Mouse (Mus musculus): Measurements from ENCODE around the gene Cisd2.

GRCm38 (mm10) chr3:135397112-135397511, 26.6 kb downstream of the Cisd2 start:
- TF ChIP-seq POLR2A (IDR thresholded peaks at IDR 0.05; ENCODE audit: low read depth, low read length) (no peak), CTCF (IDR thresholded peaks at IDR 0.05; ENCODE audit: extremely low read depth, insufficient read length, insufficient replicate concordance, low read depth, low read length) (no peak)
